Mouse (Mus musculus) cortical plate, adult 2 months (tissue): ENCODE data around the gene Plch1.
A peak's percentile ranks its signal among the peaks of the same experiment; 100 is the strongest.

Experiments used
- CTCF ChIP-seq: fragments of 200-500 bp; IDR thresholded peaks from 2 replicates; pipeline ENCODE4 v1.5.1; 2011; ENCODE audit warnings: mild to moderate bottlenecking, control low read depth, low read length; ENCODE audit not compliant: insufficient read depth; ENCODE audit errors: extremely low read depth
- POLR2A ChIP-seq: fragments of 200-500 bp; IDR thresholded peaks from 2 replicates; pipeline ENCODE4 v1.6.1; 2011; ENCODE audit warnings: mild to moderate bottlenecking, low read length, control low read depth; ENCODE audit not compliant: insufficient read depth; ENCODE audit errors: extremely low read depth

DNA sequence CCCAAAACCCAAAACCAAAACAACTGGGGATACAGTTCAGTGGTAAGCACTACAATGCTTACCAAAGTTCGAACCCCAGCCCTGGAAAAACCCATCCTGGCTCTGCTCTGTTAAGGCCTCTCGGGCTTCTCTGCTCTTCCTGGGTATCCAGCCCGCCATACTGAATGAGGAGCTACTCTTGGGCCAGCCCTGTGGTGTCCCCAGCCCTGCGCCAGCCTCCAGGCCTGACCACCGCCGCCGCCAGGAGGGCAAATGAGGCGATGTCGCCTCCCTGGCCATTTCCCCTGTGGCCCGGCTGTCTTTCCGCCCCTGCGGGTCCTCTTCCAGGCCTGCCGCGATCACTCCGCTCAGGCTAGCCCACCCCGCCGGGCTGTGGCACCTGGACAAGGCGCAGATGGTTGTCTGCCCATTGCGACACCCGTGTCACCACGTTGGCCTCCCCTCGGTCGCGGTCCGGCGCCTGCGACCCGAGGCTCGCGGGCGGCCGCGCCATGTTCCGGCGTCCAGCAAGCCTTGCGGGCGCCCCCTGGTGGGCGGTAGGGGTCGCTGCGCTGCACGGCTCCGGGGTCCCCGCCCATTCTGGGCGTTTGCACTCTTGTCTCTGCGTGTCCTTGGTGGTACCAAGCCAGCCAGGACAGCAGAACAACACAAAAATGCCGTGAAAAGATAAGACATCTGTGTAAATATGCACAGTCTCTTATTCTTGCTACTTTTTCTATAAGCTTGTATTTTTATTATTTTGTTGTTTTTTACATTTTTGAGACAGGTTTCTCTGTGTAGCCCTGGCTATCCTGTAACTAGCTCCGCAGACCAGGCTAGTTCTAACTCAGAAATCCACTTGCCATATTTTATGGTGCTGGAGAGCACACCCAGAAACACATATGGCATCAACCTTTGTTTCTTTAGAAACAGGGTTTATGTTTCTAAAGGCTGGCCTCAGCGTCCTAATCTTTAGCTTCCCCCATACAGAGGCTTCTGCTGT lies 29.9 kb upstream of the Plch1 start, which contains the start of gene E130311K13Rik:
- 0 out of 2 replicates have a peak, but pooled peaks have one; percentile 30 for TF ChIP-seq POLR2A
- peak; percentile 38; the same call in 1 of the 2 replicates for TF ChIP-seq CTCF
